Mouse (Mus musculus) ES-E14 (cell line): ENCODE measurements at regions not wholly inside any gene's neighbourhood (a gene's known extent, or its start where the extent isn't known, plus 50 kb on each side); places are given as distances from the start of the nearest gene placed in this dataset.

ENCODE experiments used
- CHD2 ChIP-seq: IDR thresholded peaks from 2 replicates; pipeline ENCODE4 v1.6.1; 2014; ENCODE audit warnings: mild to moderate bottlenecking, low read depth, low read length, inconsistent platforms
- HCFC1 ChIP-seq: IDR thresholded peaks from 2 replicates; pipeline ENCODE4 v1.6.1; 2012; ENCODE audit warnings: low read length, inconsistent platforms, borderline replicate concordance; ENCODE audit not compliant: insufficient read depth
- MAFK ChIP-seq: IDR thresholded peaks from 2 replicates; pipeline ENCODE4 v1.6.1; 2014; ENCODE audit warnings: mild to moderate bottlenecking, low read depth, low read length, inconsistent platforms; ENCODE audit not compliant: insufficient read depth
- ZC3H11A ChIP-seq: IDR thresholded peaks from 2 replicates; pipeline ENCODE4 v1.6.1; 2012; ENCODE audit warnings: low read depth, mild to moderate bottlenecking, inconsistent platforms, low read length, borderline replicate concordance
- ZNF384 ChIP-seq: IDR thresholded peaks from 2 replicates; pipeline ENCODE4 v1.6.1; 2012; ENCODE audit warnings: low read depth, low read length, inconsistent platforms

DNA sequence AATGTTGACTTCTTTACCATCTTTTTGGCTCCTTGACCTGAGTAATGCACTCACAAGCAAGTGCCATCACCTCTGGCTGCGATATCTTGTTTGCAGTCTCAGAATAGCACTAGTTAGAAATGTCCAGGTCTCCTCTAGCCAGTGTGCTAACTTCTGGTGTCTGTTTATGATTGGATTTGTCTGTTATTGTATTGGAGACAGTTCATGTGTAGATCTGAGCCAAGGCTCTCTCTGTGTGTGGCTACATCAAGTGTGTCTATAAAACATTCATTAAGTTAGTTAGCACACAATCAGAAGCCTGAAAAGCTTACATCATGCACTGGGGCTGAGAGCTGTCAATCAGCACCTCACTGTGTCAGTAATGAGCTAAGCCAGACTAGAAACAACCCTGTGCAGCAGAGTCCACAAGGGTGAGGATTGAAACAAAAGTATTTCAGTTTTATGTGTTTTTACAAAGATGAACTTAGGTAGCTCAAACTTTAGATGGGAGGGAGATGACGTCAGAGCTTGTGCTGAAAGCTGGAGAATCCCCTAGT lies 214.5 kb downstream of the Fam76b start:
- TF ChIP-seq ZNF384: no peak
- no peak for TF ChIP-seq CHD2
- TF ChIP-seq MAFK: no peak
- no peak for TF ChIP-seq HCFC1
- no peak for TF ChIP-seq ZC3H11A
